Mouse (Mus musculus) megakaryocyte, embryonic 14.5 days (primary cell): Measurements from ENCODE around the gene Rps27a.

ENCODE experiments used
- FLI1 ChIP-seq: IDR thresholded peaks from 2 replicates; pipeline ENCODE4 v1.6.1; 2012; ENCODE audit warnings: low read length, inconsistent platforms, mixed read lengths
- GATA1 ChIP-seq: IDR thresholded peaks from 3 replicates; pipeline ENCODE4 v1.6.1; 2012; ENCODE audit warnings: mixed read lengths, low read length, inconsistent platforms, borderline replicate concordance

GRCm38 (mm10) chr11:29560452-29560851 is 12.5 kb upstream of the Rps27a start:
- TF ChIP-seq GATA1 (no peak), FLI1 (no peak)
